Mouse (Mus musculus) hindbrain, embryonic 14.5 days (tissue): ENCODE measurements around the gene Trim46. TPM values are rescaled to one million over a fixed set of nuclear protein-coding genes. Genes with fewer than 3 reads are reported as not detected.

Source experiments
- ATAC-seq: fragments of 200-750 bp; cut with Nextera tagmentation; 2 replicates; pipeline ENCODE4 v1.8.0; 2017; ENCODE audit warnings: moderate number of reproducible peaks, mild to moderate bottlenecking, moderate TSS enrichment, moderate library complexity; ENCODE audit not compliant: low FRiP score
- DNase-seq: peaks from one replicate; pipeline ENCODE4 v3.0.0-alpha.2; 2015; ENCODE audit warnings: low spot score
- H3K27ac ChIP-seq: fragments of 300-500 bp; sonication (generic); 2 replicates; pipeline ENCODE4 v1.5.1; 2014; ENCODE audit warnings: mild to moderate bottlenecking, moderate library complexity
- H3K27me3 ChIP-seq: fragments of 300-500 bp; sonication (generic); 2 replicates; pipeline ENCODE4 v1.6.1; 2014; ENCODE audit warnings: mild to moderate bottlenecking, low read length, mixed read lengths; ENCODE audit not compliant: control insufficient read depth, insufficient read depth
- H3K36me3 ChIP-seq: fragments of 300-500 bp; sonication (generic); replicated peaks from 2 replicates; pipeline ENCODE4 v1.6.1; 2014; ENCODE audit not compliant: control insufficient read depth, insufficient read depth
- H3K4me1 ChIP-seq: fragments of 300-500 bp; sonication (generic); replicated peaks from 2 replicates; pipeline ENCODE4 v1.6.1; 2014; ENCODE audit warnings: antibody characterized with exemption, low read length, mixed read lengths; ENCODE audit not compliant: control insufficient read depth, insufficient read depth
- H3K4me2 ChIP-seq: fragments of 300-500 bp; sonication (generic); replicated peaks from 2 replicates; pipeline ENCODE4 v1.6.1; 2014; ENCODE audit warnings: mild to moderate bottlenecking, moderate library complexity
- H3K4me3 ChIP-seq: fragments of 300-500 bp; sonication (generic); replicated peaks from 2 replicates; pipeline ENCODE4 v1.5.1; 2014; ENCODE audit warnings: mild to moderate bottlenecking, low read length
- H3K9ac ChIP-seq: fragments of 300-500 bp; sonication (generic); 2 replicates; pipeline ENCODE4 v1.6.1; 2014
- H3K9me3 ChIP-seq: fragments of 300-500 bp; sonication (generic); 2 replicates; pipeline ENCODE4 v1.6.1; 2016; ENCODE audit warnings: low read length; ENCODE audit not compliant: control insufficient read depth
- WGBS: fragments of 180-500 bp; shearing (Covaris S2); extraction: QIAGEN DNeasy Blood & Tissue Kit; methylation state at CpG from one replicate; pipeline ENCODE4 v1.1.7; 2014; 5-methylcytosine and 5-hydroxymethylcytosine counted together
- polyA plus RNA-seq: library from polyadenylated mRNA; unstranded; fragments of >200 nt; fragmentation: Nextera tagmentation; extraction: Ambion mirVana; gene quantifications from 2 replicates; pipeline ENCODE4 v1.2.1, GENCODE M21; 2014

Gene Trim46
- polyA plus RNA-seq, 1 experiment from 2014 or later: 66.5 TPM

DNA sequence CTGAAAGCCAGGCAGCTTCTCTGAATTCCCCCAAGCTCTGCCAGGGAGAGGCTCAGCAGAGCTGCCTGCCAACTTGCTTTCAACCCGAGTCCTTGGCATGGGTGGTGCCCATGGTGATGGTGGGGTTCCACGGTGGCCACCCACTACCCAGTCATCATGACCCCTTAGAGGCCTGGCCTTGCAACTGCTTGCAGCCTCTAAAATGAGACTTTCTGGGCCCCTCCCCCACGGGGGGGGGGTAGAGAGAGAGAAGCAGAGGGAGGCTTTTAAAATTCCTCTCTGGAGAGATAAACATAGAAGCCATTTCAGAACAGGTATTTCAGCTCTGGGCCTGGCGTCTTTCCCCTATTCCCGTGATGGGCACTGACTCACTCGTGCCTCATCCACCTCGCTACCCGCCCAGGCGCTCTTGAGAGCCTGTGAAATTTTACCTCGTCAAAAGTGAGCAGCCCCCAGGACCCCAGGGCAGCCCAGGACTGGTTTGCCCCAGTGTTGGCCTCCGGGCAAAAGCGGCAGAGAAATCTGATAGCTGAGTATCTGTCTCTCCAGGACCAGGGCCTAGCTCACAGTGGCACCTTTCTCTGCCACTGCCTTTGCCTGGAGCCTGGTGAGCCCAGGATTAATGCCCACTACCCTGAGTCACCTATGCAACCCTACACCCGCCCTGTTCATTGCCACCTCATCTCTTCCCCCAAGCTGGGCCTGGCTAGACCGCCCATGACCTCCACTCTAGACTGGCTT lies 31.3 kb upstream of the Trim46 start:
- Histone ChIP-seq H3K9ac (peak overlapping the region; percentile 24), H3K4me2 (peak overlapping the region; percentile 21), H3K4me1 (peaks cover 28% of the 10 kb centered on the region), H3K36me3 (no peaks in the 10 kb centered on the region), H3K9me3 (no peaks in the 10 kb centered on the region), H3K27me3 (peaks cover 28% of the 10 kb centered on the region), H3K27ac (peak overlapping the region; percentile 32; the same call in 1 of the 2 replicates), H3K4me3 (peak overlapping the region; percentile 12; the same call in 1 of the 2 replicates)
- ATAC-seq (no peak), DNase-seq (no peak)
- WGBS: 64% methylated on average over 14 of the region's 14 CpGs

GRCm38 (mm10) chr3:89276061-89276460 lies 30.0 kb upstream of the Trim46 start:
- no peak overlapping the region for H3K9ac ChIP-seq
- 93% methylated on average over 13 of the region's 13 CpGs for WGBS

GRCm38 (mm10) chr3:89271760-89272159 lies 25.7 kb upstream of the Trim46 start:
- 57% methylated on average over 6 of the region's 6 CpGs for WGBS
- ATAC-seq (no peak), DNase-seq (no peak)
- H3K4me2 ChIP-seq: no peak overlapping the region
- no peak overlapping the region for H3K4me3 ChIP-seq
- no peak overlapping the region for H3K9ac ChIP-seq
- H3K9me3 ChIP-seq: no peaks in the 10 kb centered on the region
- H3K27me3 ChIP-seq: no peaks in the 10 kb centered on the region
- peaks cover 23% of the 10 kb centered on the region for H3K4me1 ChIP-seq
- no peaks in the 10 kb centered on the region for H3K36me3 ChIP-seq
- H3K27ac ChIP-seq: no peak overlapping the region

More at GRCm38 (mm10) chr3:89276061-89276460, 30.0 kb upstream of the Trim46 start:
- Histone ChIP-seq H3K9me3 (no peaks in the 10 kb centered on the region), H3K4me2 (no peak overlapping the region), H3K4me3 (no peak overlapping the region), H3K4me1 (peaks cover 20% of the 10 kb centered on the region), H3K27ac (no peak overlapping the region), H3K27me3 (peaks cover 16% of the 10 kb centered on the region; the same call in 1 of the 2 replicates), H3K36me3 (no peaks in the 10 kb centered on the region)
- ATAC-seq (no peak), DNase-seq (no peak)

GRCm38 (mm10) chr3:89270891-89271290 lies 24.8 kb upstream of the Trim46 start:
- WGBS: 70% methylated on average over 6 of the region's 6 CpGs
- Histone ChIP-seq H3K4me1 (peaks cover 24% of the 10 kb centered on the region), H3K4me2 (peak overlapping the region; percentile 89), H3K27ac (no peak overlapping the region), H3K36me3 (no peaks in the 10 kb centered on the region), H3K9me3 (no peaks in the 10 kb centered on the region), H3K4me3 (peak overlapping the region; percentile 54; the same call in 1 of the 2 replicates), H3K27me3 (no peaks in the 10 kb centered on the region), H3K9ac (no peak overlapping the region; the same call in 1 of the 2 replicates)
- ATAC-seq: no peak
- no peak for DNase-seq

DNA sequence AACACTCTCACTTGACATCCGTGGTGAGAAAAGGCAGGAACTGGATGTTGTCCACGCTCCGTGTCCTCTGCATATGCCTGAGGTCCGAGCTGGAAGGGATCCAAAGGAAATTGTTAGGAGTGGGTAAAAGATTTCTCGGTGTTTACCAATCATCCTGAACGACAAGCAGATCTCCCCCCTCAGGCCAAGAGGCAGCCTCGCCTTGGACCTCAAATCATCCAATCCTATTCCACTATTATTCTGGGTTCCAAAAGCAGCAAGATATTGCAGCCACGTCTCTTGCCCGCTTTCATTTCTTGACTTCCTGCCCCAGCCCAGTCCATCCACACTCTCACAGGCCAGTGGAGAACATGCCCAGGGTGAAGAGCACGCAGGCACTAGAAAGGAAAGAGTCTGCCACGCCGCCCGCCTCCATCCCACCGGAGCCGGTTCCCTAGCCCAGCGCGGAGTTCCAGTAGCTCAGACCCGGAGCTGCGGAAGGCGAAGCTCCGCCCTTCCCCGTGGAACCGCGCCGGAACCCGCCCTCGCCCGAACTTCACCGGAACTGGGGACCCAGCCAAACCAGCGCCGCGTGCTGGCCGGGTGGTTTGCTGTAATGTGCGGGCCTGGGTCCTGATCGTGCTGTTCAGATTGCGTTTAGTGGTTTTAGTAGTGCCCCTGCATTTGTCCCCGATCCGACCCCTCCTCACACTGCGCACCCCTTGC lies 24.1 kb upstream of the Trim46 start, which contains the start of gene Slc50a1:
Gene Slc50a1, minus strand, starts transcription at position 520 of the 705 bp plus-strand sequence.
- Histone ChIP-seq H3K36me3 (no peaks in the 10 kb centered on the region), H3K27ac (peak within 1 kb of the TSS; percentile 81), H3K4me3 (peak within 1 kb of the TSS; percentile 54), H3K4me1 (peaks cover 24% of the 10 kb centered on the region), H3K9me3 (no peaks in the 10 kb centered on the region), H3K27me3 (no peaks in the 10 kb centered on the region), H3K9ac (peak within 1 kb of the TSS; percentile 79), H3K4me2 (peak within 1 kb of the TSS; percentile 89)
- peak; percentile 74 for DNase-seq
- peak; percentile 24; the same call in 1 of the 2 replicates for ATAC-seq
- 3% methylated on average over 39 of the region's 39 CpGs for WGBS

GRCm38 (mm10) chr3:89268916-89269315 lies 22.8 kb upstream of the Trim46 start:
- ATAC-seq (no peak), DNase-seq (no peak)
- no peak overlapping the region for H3K9ac ChIP-seq
- H3K27me3 ChIP-seq: no peaks in the 10 kb centered on the region
- H3K9me3 ChIP-seq: no peaks in the 10 kb centered on the region
- peaks cover 24% of the 10 kb centered on the region for H3K4me1 ChIP-seq
- H3K4me2 ChIP-seq: 0 out of 2 replicates have a peak overlapping the region, but pooled peaks have one; percentile 89
- 50% methylated on average over 8 of the region's 8 CpGs for WGBS
- no peak overlapping the region for H3K4me3 ChIP-seq
- no peaks in the 10 kb centered on the region for H3K36me3 ChIP-seq
- H3K27ac ChIP-seq: no peak overlapping the region

GRCm38 (mm10) chr3:89266439-89266893 lies 20.4 kb upstream of the Trim46 start:
- ATAC-seq (peak; percentile 88), DNase-seq (peak; percentile 90)
- peak overlapping the region; percentile 79 for H3K4me3 ChIP-seq
- under 1% methylated on average over 20 of the region's 20 CpGs for WGBS
- H3K27ac ChIP-seq: peak overlapping the region; percentile 82
- no peaks in the 10 kb centered on the region for H3K36me3 ChIP-seq
- peak overlapping the region; percentile 98 for H3K4me2 ChIP-seq
- no peaks in the 10 kb centered on the region for H3K9me3 ChIP-seq
- H3K27me3 ChIP-seq: no peaks in the 10 kb centered on the region
- peaks cover 24% of the 10 kb centered on the region for H3K4me1 ChIP-seq
- peak overlapping the region; percentile 92 for H3K9ac ChIP-seq

- H3K9ac ChIP-seq: no peak overlapping the region
- H3K9me3 ChIP-seq: no peaks in the 10 kb centered on the region
- H3K27me3 ChIP-seq: no peaks in the 10 kb centered on the region
- no peak overlapping the region for H3K27ac ChIP-seq
- no peaks in the 10 kb centered on the region for H3K36me3 ChIP-seq
- ATAC-seq: no peak
- H3K4me3 ChIP-seq: no peak overlapping the region
- WGBS: 74% methylated on average over 10 of the region's 10 CpGs
- H3K4me2 ChIP-seq: no peak overlapping the region
- DNase-seq: no peak
- peaks cover 8% of the 10 kb centered on the region for H3K4me1 ChIP-seq
These were observed 16.3 kb upstream of the Trim46 start for GRCm38 (mm10) chr3:89262417-89262816.

DNA sequence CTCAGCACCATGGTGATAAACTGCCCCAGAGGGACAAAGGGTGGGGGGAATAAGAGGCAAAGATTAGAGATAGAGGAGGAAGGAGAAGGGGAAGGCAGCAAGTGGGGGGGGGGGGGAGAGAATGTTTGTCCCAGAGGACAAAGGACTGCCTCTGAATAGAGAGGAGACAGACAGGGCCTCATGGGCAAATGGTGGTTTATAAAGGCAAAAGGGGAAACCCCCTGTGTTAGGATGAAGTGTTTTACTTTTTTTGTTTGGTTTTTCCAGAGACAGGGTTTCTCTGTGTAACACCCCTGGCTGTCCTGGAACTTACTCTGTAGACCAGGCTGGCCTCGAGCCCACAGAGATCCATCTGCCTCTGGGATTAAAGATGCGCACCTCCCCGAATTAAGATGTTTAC lies 14.1 kb upstream of the Trim46 start:
- H3K27me3 ChIP-seq: no peaks in the 10 kb centered on the region
- DNase-seq (no peak), ATAC-seq (no peak)
- no peak overlapping the region for H3K4me2 ChIP-seq
- no peak overlapping the region for H3K4me3 ChIP-seq
- 74% methylated on average over 3 of the region's 3 CpGs for WGBS
- no peak overlapping the region for H3K9ac ChIP-seq
- no peaks in the 10 kb centered on the region for H3K4me1 ChIP-seq
- H3K27ac ChIP-seq: no peak overlapping the region
- H3K36me3 ChIP-seq: no peaks in the 10 kb centered on the region
- H3K9me3 ChIP-seq: no peaks in the 10 kb centered on the region
